ENCODE assay signal across 18 mouse cellular contexts in genomic region chr14:30649745-30650144, GRCm38 (mm10).
"Had no signal": no experiment of that assay in that cellular context is flagged by ENCODE, and none has a peak within 500 bp of the region (broad histone marks: within the 10 kb centered on the region; RNA-seq: fewer than 3 reads in every experiment).

No protein-coding gene starts in this region.

- H3K27me3 ChIP-seq: heart, embryonic 12.5 days; hindbrain, embryonic 15.5 days; intestine, embryonic 15.5 days; limb, embryonic 12.5 days; liver, embryonic 13.5 days; liver, embryonic 15.5 days had no signal

- H3K27ac ChIP-seq: gastrocnemius, adult 2 months; heart, embryonic 10.5 days; hindbrain, embryonic 13.5 days; hindbrain, embryonic 15.5 days; intestine, embryonic 15.5 days; left cerebral cortex, adult 2 months; limb, embryonic 10.5 days; limb, embryonic 12.5 days; liver, embryonic 13.5 days; liver, embryonic 15.5 days had no signal

- H3K4me3 ChIP-seq: gastrocnemius, adult 2 months; heart, embryonic 10.5 days; heart, embryonic 12.5 days; hindbrain, embryonic 13.5 days; hindbrain, embryonic 15.5 days; intestine, embryonic 15.5 days; left cerebral cortex, adult 2 months; limb, embryonic 10.5 days; limb, embryonic 12.5 days; liver, embryonic 13.5 days; liver, embryonic 15.5 days had no signal

- H3K36me3 ChIP-seq: heart, embryonic 10.5 days; heart, embryonic 12.5 days; hindbrain, embryonic 13.5 days; hindbrain, embryonic 15.5 days; intestine, embryonic 15.5 days; limb, embryonic 10.5 days; limb, embryonic 12.5 days; liver, embryonic 13.5 days; liver, embryonic 15.5 days had no signal

- DNase-seq: gastrocnemius, adult 2 months; gastrocnemius, postnatal 10 days; gastrocnemius, postnatal 25 days; heart, adult 18-20 months; heart, postnatal 10 days; heart, postnatal 4 days; kidney, postnatal 10 days; liver; liver, embryonic 13.5 days had no signal

- H3K4me1 ChIP-seq: intestine, embryonic 15.5 days had no signal
